Mouse (Mus musculus) spleen, embryonic (tissue): Measurements from ENCODE around the gene Gpr55.

Experiments
- CTCF ChIA-PET: fragments of 350-600 bp; sonication (Branson Sonifier 250); formaldehyde crosslinking; loops from one replicate; lab custom pipeline; 2022; lab: Charles Lee

Gpr55 gene

DNA sequence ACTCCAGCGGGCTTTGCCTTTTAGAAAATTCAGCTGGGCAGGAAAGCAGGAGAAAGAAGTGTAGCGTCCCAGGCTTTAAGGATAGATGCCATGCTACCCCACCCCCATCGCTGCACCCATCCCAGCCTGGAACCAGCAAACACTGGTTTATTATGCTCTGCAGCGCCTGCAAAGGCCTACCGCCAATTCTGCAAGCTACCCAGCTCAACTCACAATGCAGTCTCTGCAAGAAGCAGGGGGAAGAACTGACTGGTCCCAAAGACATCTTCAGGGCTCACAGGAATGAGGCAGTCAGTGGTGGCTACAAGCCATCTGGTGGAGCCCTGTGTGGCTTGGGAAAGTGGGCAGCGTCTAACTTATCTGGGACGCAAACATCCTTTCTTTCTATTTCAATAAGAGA is 39.1 kb downstream of the Gpr55 start:
- CTCF ChIA-PET: no interaction called here

DNA sequence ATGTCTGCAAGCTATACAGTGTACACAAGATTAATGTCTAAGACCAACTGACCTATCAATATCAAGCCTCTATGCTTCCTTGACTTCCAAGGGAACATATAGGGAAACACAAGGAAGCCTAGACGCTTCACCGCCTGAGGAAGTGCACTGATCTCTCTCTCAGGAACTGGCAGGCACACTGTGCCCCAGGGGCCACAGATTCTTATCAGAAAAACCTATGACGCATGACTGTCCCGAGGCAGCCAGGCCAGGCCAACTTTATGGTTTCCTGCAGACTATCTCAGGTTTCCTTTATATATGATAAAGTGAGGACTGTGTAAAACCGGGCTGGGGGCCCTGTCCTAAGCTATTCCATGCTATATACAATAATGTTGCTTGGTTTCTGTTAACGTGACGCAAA is 41.2 kb downstream of the Gpr55 start:
- CTCF ChIA-PET: no interaction called here

DNA sequence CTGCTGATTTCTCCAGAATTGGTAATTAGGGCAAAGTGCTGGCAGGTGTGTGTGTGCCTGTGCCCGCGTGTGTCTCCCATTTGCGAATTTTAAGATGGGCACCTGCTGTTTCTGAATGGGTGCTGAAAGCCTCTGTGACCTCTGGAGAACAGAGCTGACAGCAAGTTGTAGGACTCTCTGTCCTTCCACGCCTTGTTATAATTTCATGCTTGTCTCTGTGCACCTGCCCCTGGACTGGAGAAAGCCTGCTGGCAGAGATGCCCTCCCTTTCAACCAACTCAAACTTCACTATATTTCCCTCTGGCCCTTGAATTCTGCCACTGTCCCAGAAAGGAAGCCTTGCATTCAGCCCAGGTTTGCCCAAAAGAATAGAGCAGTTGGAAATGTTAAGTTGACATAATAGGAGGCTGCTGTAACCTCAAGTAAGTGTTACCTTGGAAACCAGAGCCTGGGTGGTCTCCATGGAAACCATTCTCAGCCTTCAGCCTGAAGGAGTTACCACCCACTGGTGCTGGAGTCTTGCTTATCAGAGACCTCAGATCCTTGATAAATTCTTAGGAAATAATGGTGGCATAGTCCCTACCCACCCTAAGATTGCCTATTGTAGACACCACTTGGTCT is 43.9 kb downstream of the Gpr55 start:
- CTCF ChIA-PET: interaction anchor here (0.5 kb wide), 1 partner anchor 31 kb away, joined by 3 read pairs; no protein-coding TSS in a partner anchor

DNA sequence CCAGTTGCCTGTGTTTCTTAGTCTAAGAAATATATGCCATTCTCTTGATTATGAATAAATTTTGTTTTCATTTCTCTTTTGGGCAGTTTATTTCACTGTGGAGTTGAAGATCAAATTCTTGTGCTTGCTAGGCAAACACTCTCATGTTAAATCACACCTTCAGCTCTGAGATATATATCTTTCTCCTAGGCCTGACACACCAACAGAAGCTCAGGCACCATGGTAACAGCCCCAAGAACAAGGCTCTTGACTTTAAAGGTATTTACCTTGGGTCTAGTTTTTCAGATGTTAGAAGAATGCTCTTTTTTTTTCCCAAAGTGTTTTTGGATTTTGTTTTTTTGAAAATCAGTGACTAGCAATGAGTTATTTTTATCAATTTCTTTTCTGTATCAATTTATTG is 44.9 kb downstream of the Gpr55 start:
- CTCF ChIA-PET: no interaction called here

DNA sequence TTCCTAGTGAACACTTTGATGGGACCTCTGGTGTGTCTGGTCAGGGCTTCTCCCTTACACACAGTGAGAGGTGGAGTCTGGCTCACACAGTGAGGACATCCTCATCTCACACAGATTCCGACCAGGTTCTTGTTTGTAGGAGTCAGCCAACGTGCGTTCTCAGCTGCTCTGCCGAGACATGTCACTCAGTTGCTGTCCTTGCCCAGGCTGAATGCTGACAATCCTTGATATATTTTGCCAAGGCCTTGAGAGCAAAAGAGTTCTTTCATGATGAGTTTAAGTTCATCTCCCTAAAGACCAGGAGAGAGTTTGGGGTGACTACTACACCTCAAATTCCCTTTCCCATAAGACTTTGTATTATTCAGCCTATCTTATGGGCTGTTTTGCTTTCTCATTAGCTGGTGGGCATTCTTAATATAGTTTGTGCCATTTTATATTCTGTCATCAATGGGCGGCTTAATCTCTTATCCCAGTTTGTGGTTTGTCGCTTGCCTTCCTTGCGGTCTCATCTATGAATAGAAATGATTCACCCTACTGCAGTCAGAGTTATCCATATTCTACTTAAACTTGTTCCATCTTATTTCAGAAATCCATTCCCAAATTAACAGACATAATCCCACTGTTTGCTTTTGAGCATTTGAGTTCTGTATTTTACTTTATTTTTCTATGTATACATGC is 47.6 kb downstream of the Gpr55 start:
- CTCF ChIA-PET: no interaction called here

DNA sequence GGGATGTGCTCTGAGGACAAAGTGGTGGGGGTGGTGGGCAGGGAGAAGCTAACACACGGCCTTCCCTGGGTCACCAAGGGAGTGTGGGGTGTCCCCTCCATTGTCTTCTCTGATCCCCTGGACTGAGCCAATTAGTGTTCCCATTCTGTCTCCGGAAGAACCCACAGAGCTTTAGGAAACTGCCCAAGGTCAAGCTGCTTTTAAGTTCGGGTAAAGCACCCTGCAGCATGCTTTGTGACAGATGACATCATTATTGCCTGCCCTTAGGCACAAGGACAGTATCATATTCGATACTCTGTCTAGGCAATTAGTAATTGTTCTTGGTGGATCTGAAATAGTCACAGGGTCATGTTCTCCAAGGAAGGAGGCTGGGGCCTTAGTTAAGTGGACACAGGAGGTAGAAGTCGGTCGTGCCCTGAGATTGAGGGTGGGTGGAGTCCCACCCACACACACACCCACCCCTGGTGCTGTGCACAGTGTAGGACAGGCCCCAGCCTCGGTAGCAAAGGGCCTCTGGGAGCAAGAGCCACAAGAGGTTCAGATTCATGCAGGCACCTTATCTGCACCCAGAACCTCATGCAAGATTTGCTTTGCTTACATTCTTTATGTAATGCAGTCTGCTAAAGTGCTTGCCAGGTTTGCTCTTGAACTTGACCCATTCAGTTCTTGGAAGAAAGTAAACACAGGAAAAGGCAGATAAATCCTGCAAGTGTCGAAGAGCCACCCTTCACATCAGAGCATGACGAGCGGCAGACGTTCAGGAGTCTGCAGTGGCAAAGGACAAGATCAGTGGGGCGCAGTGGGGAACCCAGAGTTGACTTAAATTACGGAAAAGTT is 51.8 kb downstream of the Gpr55 start:
- CTCF ChIA-PET: no interaction called here

DNA sequence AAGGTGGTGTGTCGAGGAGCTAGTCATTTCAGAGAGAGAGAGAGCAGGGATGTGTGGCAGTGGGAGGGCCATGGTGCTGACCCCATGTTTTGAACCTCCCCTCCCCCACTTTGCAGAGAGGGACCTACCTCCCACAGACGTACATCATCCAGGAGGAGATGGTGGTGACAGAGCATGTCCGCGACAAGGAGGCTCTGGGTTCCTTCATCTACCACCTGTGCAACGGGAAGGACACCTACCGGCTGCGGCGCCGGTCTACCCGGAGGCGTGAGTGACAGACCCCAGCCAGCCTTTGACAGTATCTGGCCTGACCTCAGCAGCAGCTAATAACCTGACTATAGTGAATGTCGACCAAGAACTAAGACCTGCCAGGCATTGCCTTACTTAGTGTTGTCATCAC is 53.9 kb downstream of the Gpr55 start:
- CTCF ChIA-PET: no interaction called here

DNA sequence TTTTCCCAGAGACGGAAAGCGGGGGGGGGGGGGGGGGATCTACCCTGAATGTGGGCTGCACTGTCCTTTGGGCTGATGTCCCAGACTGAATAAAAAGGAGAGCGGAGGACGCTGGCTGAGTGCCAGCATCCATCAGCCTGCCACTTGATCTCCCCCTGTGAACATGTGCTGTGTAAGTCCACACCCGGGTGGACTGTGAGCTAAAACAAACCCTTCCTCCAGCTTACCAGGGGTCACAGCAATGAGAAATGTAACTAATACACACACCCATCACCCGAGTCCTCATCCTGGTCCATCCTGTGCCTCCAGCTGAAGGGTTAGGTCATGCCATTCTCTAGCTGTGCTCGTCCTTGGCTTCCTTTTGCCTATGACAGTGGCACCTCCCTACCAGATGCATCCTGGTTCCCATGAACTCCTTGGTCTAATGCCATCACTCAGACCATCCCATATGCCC is 58.7 kb downstream of the Gpr55 start:
- CTCF ChIA-PET: no interaction called here

DNA sequence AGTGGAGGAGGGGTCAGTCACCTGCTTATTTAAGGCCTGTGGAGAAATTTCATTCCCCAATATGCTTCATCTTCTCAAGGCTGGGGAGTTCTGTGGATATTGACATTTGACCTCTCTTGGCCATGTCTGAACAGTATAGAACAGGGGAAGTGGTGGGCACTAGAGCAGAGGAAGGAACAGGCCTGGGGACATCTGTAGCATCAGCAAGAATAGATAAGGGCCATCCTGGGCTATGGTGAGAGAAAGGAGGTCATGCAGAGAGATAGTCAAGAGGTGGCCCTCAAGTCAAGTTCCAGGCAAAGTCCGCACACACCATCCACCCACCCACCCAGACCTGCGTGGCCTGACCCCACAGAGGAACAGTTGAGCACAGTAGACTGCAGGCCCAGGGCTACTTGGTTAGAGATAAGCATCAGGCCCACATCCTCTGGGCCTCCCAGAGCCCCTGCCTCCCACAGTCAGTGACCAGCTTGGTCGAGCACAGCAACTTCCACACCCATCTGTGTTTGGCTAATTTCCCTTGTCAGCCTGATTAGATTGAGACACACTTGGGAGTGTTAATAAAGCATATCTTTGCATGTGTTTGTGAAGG is 59.2 kb downstream of the Gpr55 start:
- CTCF ChIA-PET: no interaction called here

DNA sequence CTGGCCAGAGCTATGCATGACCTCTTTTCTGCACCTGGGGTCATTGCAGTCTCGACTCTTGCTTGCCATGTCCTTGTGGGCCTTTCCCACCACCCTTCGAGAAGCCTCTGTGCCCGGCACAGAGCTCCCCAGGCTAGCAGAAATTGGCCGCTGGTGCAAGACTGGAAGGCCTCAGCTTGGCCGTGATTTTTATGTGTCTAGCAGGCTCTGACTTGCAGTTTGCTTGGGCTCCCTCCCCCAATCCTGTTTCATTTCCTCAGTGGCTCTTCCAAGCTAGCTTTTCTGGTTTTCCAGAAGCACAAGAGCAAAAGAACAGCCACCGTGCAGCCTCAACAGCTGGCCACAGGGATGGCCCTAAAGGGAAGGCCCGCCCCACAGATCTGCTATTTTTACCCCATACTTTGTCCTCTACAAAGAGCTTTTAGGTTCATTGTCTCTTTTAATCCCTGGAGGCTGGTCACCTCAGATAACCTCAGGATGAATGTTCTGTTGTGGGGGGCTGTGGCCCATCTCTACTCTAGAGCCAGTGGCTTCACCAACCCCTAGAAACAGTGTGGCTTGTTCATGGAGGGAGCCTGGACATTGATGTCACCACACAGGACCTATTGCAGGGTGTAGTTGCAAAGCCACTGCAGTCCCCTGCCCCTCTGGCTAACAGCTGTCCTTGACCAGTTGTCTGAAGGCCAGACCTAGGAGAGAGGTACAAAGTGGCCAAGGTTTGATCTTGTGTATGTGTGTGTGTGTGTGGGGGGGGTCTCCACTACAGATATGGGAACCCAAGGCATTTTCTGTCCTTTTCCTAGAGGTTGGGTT is 60.1 kb downstream of the Gpr55 start:
- CTCF ChIA-PET: no interaction called here

DNA sequence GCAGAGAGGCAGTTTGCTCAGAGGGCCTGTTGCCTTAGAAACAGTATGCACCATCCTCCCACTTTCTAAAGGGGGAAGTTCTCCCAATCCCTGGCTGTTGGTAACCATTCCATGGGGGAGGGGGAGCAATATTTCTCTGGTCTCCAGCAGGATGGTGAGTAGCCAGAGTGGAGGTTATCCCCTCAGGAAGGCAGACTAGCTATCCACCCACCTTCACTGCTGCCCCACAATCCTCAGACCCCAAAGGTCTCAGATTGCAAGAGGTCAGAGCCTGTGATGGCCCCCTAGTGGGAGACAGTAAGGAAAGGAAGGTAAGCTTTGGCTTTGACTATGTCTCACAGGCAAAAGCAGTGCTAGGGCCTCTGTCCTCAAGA is 61.4 kb downstream of the Gpr55 start:
- CTCF ChIA-PET: no interaction called here

DNA sequence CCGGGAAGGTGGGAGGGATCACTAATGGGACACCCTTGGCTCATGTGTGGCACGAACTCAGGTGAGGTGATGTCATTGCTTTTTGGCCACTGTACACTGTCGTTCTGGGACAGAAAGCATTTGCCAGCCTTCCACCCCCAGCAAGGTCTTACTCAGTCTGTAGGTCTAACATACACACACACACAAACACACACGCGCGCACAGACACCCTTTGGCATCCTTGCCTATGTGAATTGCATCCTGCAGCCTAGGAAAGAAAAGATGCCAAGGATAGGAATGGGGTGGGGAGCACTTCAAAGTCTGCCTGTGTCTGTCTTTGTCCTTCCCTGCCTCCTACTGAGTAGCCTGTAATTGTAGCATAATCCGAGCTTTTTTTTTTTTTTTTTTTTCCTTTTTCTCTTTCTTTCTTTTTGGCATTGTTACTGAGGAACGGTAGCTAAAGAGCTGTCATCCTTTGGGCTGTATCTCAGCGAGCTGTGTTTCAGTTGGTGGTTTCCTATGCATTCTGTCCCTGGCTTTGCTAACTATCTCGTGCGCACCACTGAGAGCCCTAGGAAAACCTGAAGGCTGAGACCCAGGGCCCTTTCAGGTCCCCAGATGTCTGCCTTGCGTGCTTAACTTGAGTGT is 61.9 kb downstream of the Gpr55 start:
- CTCF ChIA-PET: no interaction called here

DNA sequence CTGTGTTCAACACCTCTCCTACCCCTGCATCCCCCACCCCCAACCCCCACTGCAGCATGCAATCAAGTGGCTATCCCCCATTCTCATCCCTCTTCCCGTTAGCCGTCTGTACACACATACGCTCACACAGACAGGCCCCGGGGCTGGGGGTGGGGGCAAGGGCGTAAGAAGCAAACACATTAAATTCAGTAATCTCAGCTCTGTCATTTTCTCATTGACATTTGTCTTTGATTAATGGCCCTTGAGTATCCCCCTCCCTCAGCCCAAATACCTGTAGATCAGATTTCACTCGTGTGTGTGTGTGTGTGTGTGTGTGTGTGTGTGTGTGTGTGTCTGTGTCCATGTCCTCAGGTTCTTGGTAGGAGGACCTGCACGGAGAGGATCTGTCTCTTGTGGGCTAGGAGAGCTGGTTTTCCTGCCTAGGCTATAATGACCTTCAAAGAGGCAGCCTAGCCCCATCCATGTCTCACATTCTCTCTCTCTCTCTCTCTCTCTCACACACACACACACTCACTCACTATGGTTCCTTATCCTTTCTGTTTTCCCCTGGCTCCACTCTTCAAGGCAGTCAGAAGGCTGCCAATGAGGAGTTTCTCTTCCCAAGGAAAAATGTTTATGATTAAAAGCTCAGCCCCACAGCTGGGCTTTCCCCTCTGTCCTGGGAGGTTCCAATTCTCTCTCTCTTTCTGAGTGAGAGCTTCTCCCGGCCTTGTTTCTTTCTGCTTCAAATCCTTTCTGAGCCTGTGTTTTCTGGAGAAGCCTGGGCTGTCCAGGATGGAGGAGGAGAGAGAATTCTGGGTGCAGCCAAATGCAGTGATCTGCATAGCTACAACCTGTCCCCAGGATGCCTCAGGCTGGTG is 62.7 kb downstream of the Gpr55 start:
- CTCF ChIA-PET: no interaction called here

DNA sequence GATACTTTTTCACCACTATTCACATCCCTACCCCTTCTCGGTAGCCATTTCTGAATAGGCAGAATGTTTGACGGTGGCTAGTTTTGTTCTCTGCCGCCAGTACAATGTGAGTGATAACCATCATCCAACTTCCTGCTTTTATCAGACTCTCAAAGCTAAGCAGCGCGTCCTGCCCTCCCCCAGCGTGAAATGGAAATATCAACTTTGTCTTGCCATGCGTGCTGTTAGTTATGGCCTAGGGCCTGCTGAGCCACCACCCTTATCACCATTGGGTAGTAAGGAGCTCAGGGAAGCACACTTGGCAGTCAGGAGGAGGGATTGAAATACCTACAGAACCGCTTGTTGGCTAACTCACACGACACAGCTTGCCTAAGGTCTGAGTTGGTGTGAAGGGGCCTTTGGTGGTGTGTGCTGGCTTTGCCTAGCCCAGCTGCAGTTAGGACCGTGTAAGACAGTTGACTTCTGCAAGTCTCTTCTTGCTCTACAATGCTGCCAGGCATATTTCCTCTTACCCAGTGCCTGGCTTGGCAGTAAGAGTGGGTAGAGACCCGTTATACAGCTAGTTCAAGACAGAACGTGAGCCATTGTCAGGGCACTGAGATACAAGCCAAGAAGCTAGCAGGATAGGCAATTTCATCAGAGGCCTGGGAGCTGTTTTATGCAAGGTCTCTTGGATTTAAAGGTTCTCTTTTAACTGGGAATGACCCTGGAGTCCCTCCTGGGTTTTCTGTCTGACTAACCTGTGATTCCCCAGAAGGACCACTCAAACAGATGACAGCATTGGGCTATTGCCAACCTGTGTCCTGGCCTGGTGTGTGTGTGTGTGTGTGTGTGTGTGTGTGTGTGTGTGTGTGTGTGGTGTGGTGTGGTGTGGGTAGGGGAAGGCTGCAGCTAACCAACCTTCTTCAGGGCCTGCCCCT is 63.8 kb downstream of the Gpr55 start:
- CTCF ChIA-PET: no interaction called here

DNA sequence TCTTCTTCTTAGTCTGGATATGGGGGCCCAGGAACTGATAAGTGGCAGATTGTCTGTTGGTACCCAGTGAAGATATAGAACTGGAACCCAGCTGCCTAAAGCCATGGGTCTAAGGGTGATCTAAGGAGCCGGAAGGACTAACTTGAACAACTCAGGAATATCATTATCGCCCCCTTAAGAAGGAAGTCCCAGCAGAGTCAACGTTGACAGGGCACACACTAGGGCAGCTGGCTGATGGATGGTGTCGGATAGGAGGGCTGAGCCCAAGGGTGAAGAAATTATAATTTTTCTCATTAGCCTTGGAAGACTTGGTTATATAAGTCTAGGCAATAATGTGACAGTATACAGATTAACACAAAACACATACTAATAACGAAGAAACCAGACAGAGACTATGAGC is 64.7 kb downstream of the Gpr55 start:
- CTCF ChIA-PET: no interaction called here

DNA sequence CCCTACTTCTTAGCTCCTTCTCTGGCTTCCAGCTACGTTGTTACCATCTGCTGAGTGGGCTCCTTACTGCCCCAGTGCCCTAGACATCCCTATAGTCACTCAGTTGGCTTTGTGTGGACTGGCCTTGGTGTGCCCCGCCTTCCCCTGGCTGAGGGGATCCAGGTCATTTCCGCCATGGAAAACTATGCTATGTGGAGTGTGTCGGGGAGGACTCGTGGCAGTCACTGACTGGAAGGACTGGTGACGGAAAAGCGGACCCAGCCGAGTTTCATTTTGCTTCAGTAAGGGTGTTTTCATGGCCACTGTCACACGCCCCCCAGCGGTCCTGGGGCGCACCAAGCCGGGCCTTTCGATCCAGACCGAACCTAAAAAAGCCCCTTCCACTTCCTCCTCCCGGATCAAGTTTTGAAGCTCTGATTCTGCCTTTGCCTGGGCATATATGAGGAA is 65.4 kb downstream of the Gpr55 start:
- CTCF ChIA-PET: interaction anchor here (0.7 kb wide), 1 partner anchor 475 kb away, joined by 4 read pairs; no protein-coding TSS in a partner anchor

DNA sequence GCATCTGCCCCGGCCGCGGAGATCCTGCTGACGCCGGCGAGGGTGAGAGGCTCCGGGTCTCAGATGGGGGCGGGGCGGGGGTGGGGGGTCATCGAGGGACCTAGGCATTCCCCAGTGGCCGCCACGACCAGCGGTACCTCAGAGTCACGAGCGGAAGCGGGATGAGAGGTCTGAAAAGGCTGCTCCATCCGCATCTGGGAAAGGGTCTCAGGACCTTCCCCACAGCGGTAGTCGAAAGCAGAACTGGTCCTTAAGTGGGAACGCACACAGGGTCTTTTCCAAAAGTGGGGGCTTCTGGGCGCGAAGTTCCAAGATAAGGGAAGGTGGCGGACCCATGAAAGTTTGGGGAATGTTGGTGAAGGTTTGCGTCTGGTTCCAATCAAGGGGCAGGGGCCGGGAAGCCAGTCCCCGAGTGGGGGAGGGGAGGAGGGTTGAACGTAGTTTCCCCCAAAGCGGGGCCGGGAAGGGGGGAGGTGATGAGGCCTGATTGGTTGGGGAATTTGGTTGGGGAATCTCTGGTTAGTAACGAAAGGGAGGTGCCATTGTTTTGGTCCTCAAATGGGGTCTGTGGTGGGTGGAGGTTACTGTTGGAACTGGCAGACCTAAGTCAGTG is 66.0 kb downstream of the Gpr55 start:
- CTCF ChIA-PET: interaction anchor here (0.7 kb wide), 1 partner anchor 476 kb away, joined by 4 read pairs; no protein-coding TSS in a partner anchor

DNA sequence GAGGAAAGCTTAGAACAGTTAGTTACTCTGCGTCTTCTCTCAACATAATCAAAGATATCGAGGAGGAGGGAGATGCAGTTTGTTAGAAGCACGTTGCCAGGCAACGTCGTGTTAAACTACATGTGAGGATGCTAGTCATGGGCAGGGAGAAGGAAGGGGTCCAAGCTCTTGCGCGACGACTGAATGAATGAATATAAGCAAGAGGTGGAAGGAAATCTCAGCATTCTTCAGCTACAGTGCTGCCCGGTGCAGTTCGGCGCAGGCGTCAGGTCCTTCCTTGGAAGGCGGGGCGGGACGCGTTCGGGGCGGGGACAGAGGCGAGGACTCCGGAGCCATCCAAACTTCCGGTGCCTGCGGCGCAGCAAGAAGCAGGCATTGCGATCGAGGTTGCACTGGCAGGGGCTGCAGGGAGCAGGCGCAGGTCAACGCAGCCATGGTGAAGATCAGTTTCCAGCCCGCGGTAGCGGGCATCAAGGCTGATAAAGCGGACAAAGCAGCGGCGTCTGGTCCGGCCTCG is 66.5 kb downstream of the Gpr55 start, which contains the start of gene Itm2c:
Gene Itm2c, plus strand, starts transcription at position 51 of the 517 bp plus-strand sequence.
- CTCF ChIA-PET: no interaction called here
